Mouse (Mus musculus) 3T3-L1 (cell line): ENCODE measurements around the gene Nxph2.

Experiments used
- DNase-seq: peaks from one replicate; pipeline ENCODE4 v3.0.0-alpha.2; 2015; ENCODE audit warnings: low read depth, low spot score

Nxph2 gene

DNA sequence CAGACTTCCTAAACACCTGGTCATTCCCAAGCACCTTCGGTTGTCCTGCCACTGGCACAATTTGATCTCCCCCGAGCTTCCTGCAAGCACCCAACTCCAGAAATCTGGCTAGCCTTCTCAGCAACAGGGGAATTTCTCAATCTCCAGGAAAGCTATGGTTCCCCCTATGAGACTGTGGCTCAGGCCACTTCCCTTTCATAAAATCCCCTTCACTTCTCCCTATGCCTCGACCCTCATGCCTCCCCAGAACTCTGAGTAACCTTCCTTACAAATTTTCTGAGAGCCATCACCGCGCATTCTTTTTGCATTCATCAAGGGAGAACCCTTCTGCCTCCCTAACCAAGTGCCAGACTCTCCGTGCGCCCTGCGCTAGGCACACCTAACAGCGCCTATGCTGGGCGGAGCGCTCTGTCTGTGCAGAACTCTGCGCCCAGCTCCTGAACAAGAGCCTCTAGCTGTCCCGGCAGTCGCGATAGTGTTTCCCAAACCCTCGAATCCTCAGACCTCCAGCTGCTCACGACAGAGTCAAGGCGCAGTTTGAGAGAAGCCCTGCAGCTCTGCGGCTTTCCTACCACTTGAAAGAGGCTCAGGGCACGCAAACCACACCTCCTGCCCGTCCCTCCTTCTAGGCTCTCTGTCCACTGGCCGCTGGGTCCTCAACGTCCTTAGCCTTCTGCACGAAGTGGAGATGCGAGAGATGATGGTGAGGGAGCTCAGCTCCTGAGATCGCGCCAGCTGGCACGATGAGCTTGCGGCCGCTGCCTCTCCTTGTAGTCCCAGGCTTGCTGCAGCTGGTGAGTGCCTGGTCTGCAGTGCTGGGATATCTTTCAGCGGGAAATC, at the start of gene Nxph2:
TSS of gene Nxph2 (plus strand) at position 501 of the 840 bp plus-strand sequence.
- DNase-seq = no peak

DNA sequence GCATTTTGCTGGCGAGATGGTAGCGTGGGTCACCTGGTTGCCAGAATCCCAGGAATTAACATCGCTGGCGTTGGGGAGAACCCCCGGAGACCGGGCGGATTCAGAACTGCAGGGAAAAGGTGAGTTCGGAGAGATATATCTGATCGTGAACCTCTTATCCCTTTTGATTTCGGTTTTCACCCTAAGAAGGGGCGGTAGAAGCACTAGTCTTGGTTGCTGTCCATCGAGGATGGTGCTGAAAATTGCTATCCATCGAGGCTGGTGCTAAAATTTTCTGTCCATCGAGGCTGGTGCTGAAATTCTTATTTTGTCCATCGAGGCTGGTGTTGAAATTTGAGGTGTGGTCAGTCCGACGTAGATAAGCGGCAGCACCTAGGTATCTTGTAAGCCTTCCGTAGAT, 30.1 kb upstream of the Nxph2 start:
- peak; percentile 27 for DNase-seq

DNA sequence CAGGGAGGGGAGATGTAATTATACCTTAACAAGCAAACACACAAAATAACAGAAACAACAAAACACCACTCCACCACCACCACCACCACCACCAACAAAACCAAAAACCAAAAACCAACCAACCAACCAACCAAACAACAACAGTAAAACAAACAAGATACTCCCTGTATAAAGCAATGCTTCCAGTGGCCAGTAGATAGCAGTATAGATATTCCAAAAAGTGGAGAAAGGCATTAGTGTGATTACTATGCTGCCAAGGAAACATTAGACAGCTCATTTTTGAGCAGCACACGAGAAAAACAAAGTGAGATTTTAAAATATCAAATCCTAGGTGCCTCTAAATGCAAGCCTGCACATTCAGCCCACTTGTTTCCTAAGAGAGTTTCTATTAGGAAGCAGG, 6.2 kb upstream of the Nxph2 start:
- DNase-seq = peak; percentile 3
